Mouse (Mus musculus) c-Kit-negative CD71-positive TER-119-positive erythroid progenitor cells, embryonic 14.5 days (primary cell): ENCODE data around the gene Efcab10.

Source experiments
- DNase-seq: peaks from one replicate; pipeline ENCODE4 v3.0.0-alpha.2; 2013; ENCODE audit warnings: low read depth, low spot score

The Efcab10 gene

GRCm38 (mm10) chr12:33394804-33395623 is at the start of gene Efcab10:
Gene Efcab10 (plus strand): TSS chr12:33394854.
- DNase-seq = no peak

- no peak for DNase-seq
Measured at GRCm38 (mm10) chr12:33344970-33345772, 49.5 kb upstream of the Efcab10 start.

- no peak for DNase-seq
Measured at GRCm38 (mm10) chr12:33345773-33346435, 48.8 kb upstream of the Efcab10 start.

DNA sequence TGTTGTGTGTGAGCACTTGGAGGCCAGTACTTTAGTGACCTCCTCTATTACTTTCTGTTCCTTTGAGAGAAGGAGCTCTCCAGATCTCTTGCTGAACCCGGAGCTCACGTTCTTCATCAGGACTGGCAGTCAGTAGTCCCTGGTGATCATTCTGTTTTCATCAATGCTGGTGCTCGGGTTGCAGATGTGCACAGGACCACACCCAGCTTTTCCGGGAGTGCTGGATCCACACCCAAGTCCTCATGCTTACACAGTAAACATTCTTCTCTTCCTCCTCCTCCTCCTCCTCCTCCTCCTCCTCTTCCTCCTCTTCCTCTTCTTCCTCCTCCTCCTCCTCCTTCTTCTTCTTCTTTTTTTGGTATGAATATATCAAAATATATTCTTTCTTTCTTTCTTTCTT is 42.0 kb upstream of the Efcab10 start:
- DNase-seq = no peak

DNA sequence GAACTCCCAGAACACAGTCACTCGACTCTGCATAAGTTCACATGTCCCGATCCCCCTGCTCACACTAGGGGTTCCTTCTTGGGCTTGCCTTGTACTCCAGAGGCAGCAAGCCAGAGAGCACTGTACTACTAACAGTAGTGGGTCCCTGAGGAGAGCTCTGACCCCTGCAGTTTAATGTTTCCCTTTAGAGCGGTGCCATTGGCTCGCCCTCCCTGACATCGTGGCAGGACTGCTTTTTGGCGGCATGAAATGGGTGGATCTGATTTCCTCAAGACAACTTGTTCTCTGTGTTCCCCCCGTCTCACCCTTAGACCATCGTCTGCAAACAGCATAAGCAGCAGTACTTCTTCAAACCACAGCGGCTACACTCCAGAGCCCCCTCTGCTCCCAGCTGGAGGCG is 36.3 kb upstream of the Efcab10 start:
- no peak for DNase-seq

DNA sequence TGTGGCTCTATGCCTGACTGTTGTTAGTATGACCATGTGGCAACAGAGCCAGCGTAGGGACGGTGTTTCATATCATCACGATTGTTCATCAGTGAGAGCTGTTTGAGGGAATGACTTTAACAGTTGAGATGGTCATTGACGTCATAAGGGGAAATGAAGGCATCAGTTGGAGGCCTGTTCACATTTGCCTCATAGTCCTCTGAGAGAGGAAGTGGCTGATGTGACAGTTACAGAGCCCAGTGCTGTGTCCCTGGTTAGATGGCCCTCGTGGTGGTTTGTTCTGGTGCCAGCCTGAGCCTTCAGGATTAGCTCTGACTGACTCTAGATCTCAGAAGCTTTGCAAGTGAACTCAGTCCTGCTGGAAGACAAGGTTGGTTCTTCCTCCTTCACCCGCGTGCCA is 35.4 kb upstream of the Efcab10 start:
- DNase-seq = no peak

DNA sequence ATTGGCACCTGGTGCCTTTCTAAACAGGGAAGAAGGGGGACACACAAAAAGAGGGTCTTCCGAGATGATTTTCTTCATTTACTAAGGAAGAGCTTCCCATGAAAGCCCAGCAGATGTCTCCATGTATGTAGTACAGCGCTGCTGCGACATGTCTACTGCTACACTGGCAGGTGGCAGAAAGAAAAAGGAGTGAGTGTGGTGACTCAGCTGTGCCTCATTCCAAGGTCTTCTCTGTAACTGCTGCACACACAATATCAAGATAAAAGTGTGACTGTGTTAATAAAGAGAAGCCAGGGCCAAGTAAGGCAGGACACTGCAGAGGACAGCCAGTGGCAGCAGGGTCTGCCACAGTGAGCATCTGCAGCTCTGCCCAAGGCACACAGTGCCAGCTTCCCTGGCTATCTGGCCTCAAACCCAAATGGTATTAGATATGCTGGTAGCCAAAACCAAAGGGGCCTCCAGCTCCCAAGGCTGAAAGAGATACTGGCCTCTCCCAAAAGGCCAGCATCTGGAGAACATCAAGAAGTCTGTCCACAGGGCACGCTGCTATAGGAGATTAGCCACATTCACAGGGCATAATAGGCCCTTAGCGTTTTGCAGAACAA is 34.7 kb upstream of the Efcab10 start:
- no peak for DNase-seq

GRCm38 (mm10) chr12:33360729-33361128 is 33.9 kb upstream of the Efcab10 start:
- no peak for DNase-seq

GRCm38 (mm10) chr12:33364511-33364910 is 30.1 kb upstream of the Efcab10 start:
- no peak for DNase-seq

- no peak for DNase-seq
Measured at GRCm38 (mm10) chr12:33365133-33365532, 29.5 kb upstream of the Efcab10 start.

GRCm38 (mm10) chr12:33369555-33369954 is 25.1 kb upstream of the Efcab10 start:
- peak; percentile 71 for DNase-seq

- peak; percentile 60 for DNase-seq
Measured at GRCm38 (mm10) chr12:33379624-33380445, 14.8 kb upstream of the Efcab10 start.

DNA sequence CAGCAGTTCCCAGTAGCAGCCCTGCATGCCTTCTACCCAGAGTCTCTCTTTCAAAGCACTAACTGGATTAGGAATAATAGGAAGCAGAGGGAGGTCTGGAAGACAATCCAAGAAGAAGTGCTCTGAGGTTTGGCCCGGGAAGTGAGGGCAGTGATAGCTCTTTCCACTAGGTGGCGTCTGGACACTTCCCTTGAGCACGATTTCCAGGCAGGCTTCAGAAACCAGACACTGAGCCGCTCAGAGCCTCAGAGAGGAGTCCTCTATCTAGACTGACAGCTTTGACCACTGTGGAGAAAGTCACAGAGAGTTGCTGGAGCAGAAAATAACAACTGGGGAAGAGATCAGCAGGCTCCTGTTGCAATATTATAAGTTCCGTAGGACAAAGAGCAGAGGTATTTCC is 5.8 kb upstream of the Efcab10 start:
- peak; percentile 20 for DNase-seq

- DNase-seq = no peak
Measured at GRCm38 (mm10) chr12:33390844-33391560, 3.7 kb upstream of the Efcab10 start.

- no peak for DNase-seq
Measured at GRCm38 (mm10) chr12:33403265-33403693, 8.6 kb downstream of the Efcab10 start.

GRCm38 (mm10) chr12:33404996-33405395 is 10.3 kb downstream of the Efcab10 start:
- no peak for DNase-seq

DNA sequence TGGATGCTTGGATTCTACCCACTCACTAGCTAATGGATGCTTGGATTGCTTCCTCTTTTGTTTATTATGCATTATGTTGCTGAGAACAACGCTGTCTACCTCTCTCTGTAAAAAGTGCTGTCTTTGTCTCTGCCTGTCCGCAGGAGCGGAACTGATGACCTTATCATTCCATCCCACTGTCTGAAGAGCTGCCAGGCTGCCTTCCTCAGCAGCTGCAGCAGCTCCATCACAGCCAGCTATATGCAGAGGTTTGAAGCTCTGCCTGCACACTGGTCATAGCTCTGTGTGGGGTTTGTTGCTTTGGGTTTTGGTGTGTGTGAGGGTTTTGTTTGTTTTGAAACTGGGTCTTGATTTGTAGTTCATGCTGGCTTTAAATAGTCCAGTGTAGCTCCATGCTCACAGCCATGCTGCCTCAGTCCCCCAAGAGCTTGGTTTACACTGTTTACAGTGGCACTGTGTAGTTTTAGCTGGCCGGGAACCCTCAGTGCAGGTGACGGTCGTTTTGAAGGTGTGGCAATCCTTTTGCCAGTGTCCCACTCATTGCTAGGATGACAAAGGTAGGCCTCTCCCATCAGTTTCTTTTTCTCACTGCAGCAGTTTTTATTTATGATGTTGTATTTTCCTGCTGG is 10.9 kb downstream of the Efcab10 start:
- no peak for DNase-seq

GRCm38 (mm10) chr12:33411580-33412151 is 17.0 kb downstream of the Efcab10 start:
- DNase-seq = no peak

- no peak for DNase-seq
Measured at GRCm38 (mm10) chr12:33424329-33424728, 29.7 kb downstream of the Efcab10 start.
